ENCODE assay signal across 9 mouse cellular contexts in the genomic region with DNA sequence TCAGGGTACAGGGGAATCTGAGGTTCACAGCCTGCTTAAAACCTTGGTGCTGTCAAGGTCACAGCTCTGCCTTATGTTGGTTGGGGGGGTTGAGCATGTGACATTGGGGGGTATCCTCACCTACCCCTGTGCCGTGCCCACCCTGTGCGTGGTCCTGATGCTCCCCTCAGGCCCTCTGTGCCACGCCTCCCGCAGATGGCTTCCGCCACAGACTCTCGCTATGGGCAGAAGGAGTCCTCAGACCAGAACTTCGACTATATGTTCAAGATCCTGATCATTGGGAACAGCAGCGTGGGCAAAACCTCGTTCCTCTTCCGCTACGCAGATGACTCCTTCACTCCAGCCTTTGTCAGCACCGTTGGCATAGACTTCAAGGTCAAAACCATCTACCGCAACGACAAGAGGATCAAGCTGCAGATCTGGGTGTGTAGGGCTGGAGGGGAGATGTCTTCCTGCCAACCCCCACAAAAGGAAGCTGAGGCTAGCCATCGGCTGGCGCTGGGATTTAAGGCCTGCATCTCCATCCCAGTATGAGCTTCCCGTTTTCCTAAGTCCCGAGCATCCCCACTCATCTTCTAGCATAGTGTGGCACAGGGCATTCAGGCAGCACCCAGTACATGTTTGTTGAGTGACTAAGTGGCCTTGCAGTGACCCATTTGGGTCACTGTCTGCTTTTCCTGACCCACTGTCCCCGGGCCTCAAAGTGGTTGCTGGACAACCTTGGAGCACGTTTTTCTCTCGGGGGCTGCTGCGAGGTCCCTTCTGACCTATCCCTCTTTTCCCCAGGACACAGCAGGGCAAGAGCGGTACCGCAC. TPM values are rescaled to one million over a fixed set of nuclear protein-coding genes. Genes with fewer than 3 reads are reported as not detected.
A peak's percentile ranks its signal among the peaks of the same experiment; 100 is the strongest.
DNase-seq lines count a peak whose midpoint lies in the region; ATAC-seq and TF ChIP-seq lines count a peak whose summit lies in the region.
"Had no signal": no experiment of that assay in that cellular context is flagged by ENCODE, and none has a peak within 500 bp of the region (broad histone marks: within the 10 kb centered on the region; RNA-seq: fewer than 3 reads in every experiment).

No protein-coding gene starts in this region.

- no peaks in the 10 kb centered on the region for H3K9me3 ChIP-seq in midbrain, postnatal 0 days (ENCODE audit: low read length)

- no peaks in the 10 kb centered on the region for H3K36me3 ChIP-seq in thymus, adult 2 months (ENCODE audit: control insufficient read depth, insufficient read depth, low read length)
- peaks cover 25% of the 10 kb centered on the region for H3K36me3 ChIP-seq in midbrain, postnatal 0 days (ENCODE audit: insufficient read depth, low read length)

- no peak for TF ChIP-seq CTCF in thymus, adult 2 months (IDR thresholded peaks at IDR 0.05; ENCODE audit: borderline replicate concordance, control insufficient read depth, extremely low read depth, insufficient read depth, low read length, poor library complexity)
- no peak for TF ChIP-seq CTCF in midbrain, postnatal 0 days (IDR thresholded peaks at IDR 0.05)

- no peak for TF ChIP-seq POLR2A in thymus, adult 2 months (IDR thresholded peaks at IDR 0.05; ENCODE audit: control insufficient read depth, extremely low read depth, insufficient read depth, low read length, poor library complexity)

- peaks cover 36% of the 10 kb centered on the region for H3K4me1 ChIP-seq in thymus, adult 2 months (replicated peaks; ENCODE audit: control insufficient read depth, insufficient read depth, low read length)
- H3K4me1 ChIP-seq in midbrain, postnatal 0 days (ENCODE audit: insufficient read depth, low read length): peaks cover 10% of the 10 kb centered on the region; the same call in 1 of the 2 replicates

- DNase-seq in adrenal gland, adult 18-20 months (ENCODE audit: low spot score in 2 of 2): peak; percentile 34 to 37
- no peak for DNase-seq in adrenal gland, postnatal 25 days
- peak; percentile 4 for DNase-seq in thymus, postnatal 14 days
- no peak for DNase-seq in thymus, adult 2 months
- peak; percentile 12 for DNase-seq in heart, postnatal 4 days
- DNase-seq in left cerebral cortex, adult 9 months (ENCODE audit: low spot score in 2 of 2): peak; percentile 15 to 27
- DNase-seq in midbrain, postnatal 0 days (ENCODE audit: low spot score): no peak

- H3K4me2 ChIP-seq in midbrain, postnatal 0 days (ENCODE audit: low read depth, low read length, poor library complexity, severe bottlenecking): peak overlapping the region; percentile 68

- H3K4me3 ChIP-seq in thymus, adult 2 months (ENCODE audit: control insufficient read depth, insufficient read depth, low read length): no peak overlapping the region
- H3K4me3 ChIP-seq in midbrain, postnatal 0 days (ENCODE audit: low read depth, low read length): peak overlapping the region; percentile 74

- no peak for ATAC-seq in midbrain, postnatal 0 days (ENCODE audit: low FRiP score)
- ATAC-seq in CD4-positive, CD25-positive, alpha-beta regulatory T cell, adult 4 months: no peak

- H3K9ac ChIP-seq in midbrain, postnatal 0 days (replicated peaks; ENCODE audit: low read length, poor library complexity, severe bottlenecking): peak overlapping the region; percentile 99

- H3K27me3 ChIP-seq in thymus, adult 2 months (ENCODE audit: control insufficient read depth, insufficient read depth, low read length): no peaks in the 10 kb centered on the region
- no peaks in the 10 kb centered on the region for H3K27me3 ChIP-seq in midbrain, postnatal 0 days (ENCODE audit: insufficient read depth, low read length)

- H3K27ac ChIP-seq in thymus, adult 2 months (ENCODE audit: control insufficient read depth, insufficient read depth, low read length): no peak overlapping the region
- H3K27ac ChIP-seq in midbrain, postnatal 0 days (ENCODE audit: low read depth, low read length): no peak overlapping the region

- 81% methylated on average over 24 of the region's 24 CpGs for WGBS in thymus, adult 2 months
- 83% methylated on average over 24 of the region's 24 CpGs for WGBS in midbrain, postnatal 0 days

RNA-seq across cellular contexts. Expression of gene Rab3a, which starts 1.4 kb away (rescaled TPM):
- 10 to 100 TPM; 52.4 to 60.4 TPM for total RNA-seq in adrenal gland, adult 18-20 months (2021)
- total RNA-seq in adrenal gland, postnatal 25 days (2021): 65.2 and 89.6 TPM in 2 replicates
- polyA plus RNA-seq in thymus, adult 2 months (2012; rRNA removed): 17.8 and 20.8 TPM in 2 replicates
- total RNA-seq in heart, postnatal 4 days (2021): 10 to 100 TPM; 27.3 to 28.7 TPM
- 649 and 670 TPM in 2 replicates for total RNA-seq in midbrain, postnatal 0 days (2014; rRNA removed)
- 726 and 813 TPM in 2 replicates for polyA plus RNA-seq in midbrain, postnatal 0 days (2015; fragmentation: Nextera tagmentation; extraction: Ambion mirVana)
- polyA plus RNA-seq in CD4-positive, CD25-positive, alpha-beta regulatory T cell, adult 4 months (2017; shearing (Covaris generic)): 1 to 10 TPM; 7.5 to 9.6 TPM

RNA-seq across cellular contexts. Expression of gene Mpv17l2, which starts 4.9 kb away (rescaled TPM):
- 100 to 1,000 TPM in 1 of 2 experiments, 10 to 100 TPM in 1; 94.9 to 120 TPM for total RNA-seq in adrenal gland, adult 18-20 months (2021)
- total RNA-seq in adrenal gland, postnatal 25 days (2021): 127 and 143 TPM in 2 replicates
- polyA plus RNA-seq in thymus, adult 2 months (2012; rRNA removed): 72.9 and 103 TPM in 2 replicates
- total RNA-seq in heart, postnatal 4 days (2021): 10 to 100 TPM; 35.8 to 37.9 TPM
- total RNA-seq in midbrain, postnatal 0 days (2014; rRNA removed): 27.8 and 29.2 TPM in 2 replicates
- 43.7 and 45.8 TPM in 2 replicates for polyA plus RNA-seq in midbrain, postnatal 0 days (2015; fragmentation: Nextera tagmentation; extraction: Ambion mirVana)
- 10 to 100 TPM; 30.2 to 39.2 TPM for polyA plus RNA-seq in CD4-positive, CD25-positive, alpha-beta regulatory T cell, adult 4 months (2017; shearing (Covaris generic))

RNA-seq across cellular contexts. Expression of gene Pik3r2, which starts 20.6 kb away (rescaled TPM):
- 10 to 100 TPM; 30.5 to 36.5 TPM for total RNA-seq in adrenal gland, adult 18-20 months (2021)
- 50.2 and 62.1 TPM in 2 replicates for total RNA-seq in adrenal gland, postnatal 25 days (2021)
- polyA plus RNA-seq in thymus, adult 2 months (2012; rRNA removed): 124 and 136 TPM in 2 replicates
- total RNA-seq in heart, postnatal 4 days (2021): 10 to 100 TPM; 36.0 to 39.2 TPM
- 141 and 159 TPM in 2 replicates for total RNA-seq in midbrain, postnatal 0 days (2014; rRNA removed)
- 102 and 113 TPM in 2 replicates for polyA plus RNA-seq in midbrain, postnatal 0 days (2015; fragmentation: Nextera tagmentation; extraction: Ambion mirVana)
- 1 to 10 TPM; 4.3 to 4.5 TPM for polyA plus RNA-seq in CD4-positive, CD25-positive, alpha-beta regulatory T cell, adult 4 months (2017; shearing (Covaris generic))

RNA-seq across cellular contexts. Expression of gene Pde4c, which starts 32.3 kb away (rescaled TPM):
- total RNA-seq in adrenal gland, adult 18-20 months (2021): under 1 TPM; 0.42 to 0.86 TPM
- total RNA-seq in adrenal gland, postnatal 25 days (2021): 0.55 and 1.3 TPM in 2 replicates
- polyA plus RNA-seq in thymus, adult 2 months (2012; rRNA removed): 4.9 and 6.2 TPM in 2 replicates
- 1 to 10 TPM in 1 of 2 experiments, under 1 TPM in 1; 0.74 to 1.0 TPM for total RNA-seq in heart, postnatal 4 days (2021)
- 0.77 and 1.5 TPM in 2 replicates for total RNA-seq in midbrain, postnatal 0 days (2014; rRNA removed)
- polyA plus RNA-seq in midbrain, postnatal 0 days (2015; fragmentation: Nextera tagmentation; extraction: Ambion mirVana): 0.21 and 0.39 TPM in 2 replicates
- under 1 TPM; 0.66 to 0.94 TPM for polyA plus RNA-seq in CD4-positive, CD25-positive, alpha-beta regulatory T cell, adult 4 months (2017; shearing (Covaris generic))

RNA-seq across cellular contexts. Expression of gene Gm3336, which starts 37.5 kb away (rescaled TPM):
- under 1 TPM in 1 of 2 experiments, not detected in 1; 0.53 TPM for total RNA-seq in adrenal gland, adult 18-20 months (2021)
- total RNA-seq in adrenal gland, postnatal 25 days (2021): not detected in 2 replicates
- polyA plus RNA-seq in thymus, adult 2 months (2012; rRNA removed): 0.48 and 0.50 TPM in 2 replicates
- not detected for total RNA-seq in heart, postnatal 4 days (2021)
- total RNA-seq in midbrain, postnatal 0 days (2014; rRNA removed): not detected in 2 replicates
- not detected in 2 replicates for polyA plus RNA-seq in midbrain, postnatal 0 days (2015; fragmentation: Nextera tagmentation; extraction: Ambion mirVana)
- polyA plus RNA-seq in CD4-positive, CD25-positive, alpha-beta regulatory T cell, adult 4 months (2017; shearing (Covaris generic)): not detected
- total RNA-seq: left cerebral cortex, postnatal 25 days had no signal

Comparison
In these comparisons a context has a peak if more than half of its experiments do, and no peak if none do; other contexts are left out.
1. DNase-seq: peak in adrenal gland, adult 18-20 months (2 of 2), thymus, postnatal 14 days (single experiment), heart, postnatal 4 days (single experiment) and left cerebral cortex, adult 9 months (2 of 2); none in adrenal gland, postnatal 25 days (single experiment), thymus, adult 2 months (single experiment) and midbrain, postnatal 0 days (single experiment).